Mouse (Mus musculus): ENCODE measurements around the gene Haao. TPM values are rescaled to one million over a fixed set of nuclear protein-coding genes. Genes with fewer than 3 reads are reported as not detected.

Gene Haao
- polyA plus RNA-seq (2015; fragmentation: Nextera tagmentation; extraction: Ambion mirVana): 1.8 and 3.7 TPM in 2 replicates

GRCm38 (mm10) chr17:83847815-83848214 is at the start of gene Haao:
TSS of gene Haao (minus strand) at chr17:83847963.

Other genes starting within 250 kb of the Haao start
- 0.14 and 0.16 TPM in 2 replicates for gene Kcng3, start 216.1 kb downstream of the Haao start, polyA plus RNA-seq (2015; fragmentation: Nextera tagmentation; extraction: Ambion mirVana)
- gene Mta3, start 141.8 kb downstream of the Haao start, polyA plus RNA-seq (2015; fragmentation: Nextera tagmentation; extraction: Ambion mirVana): 48.0 and 84.0 TPM in 2 replicates